Mouse (Mus musculus): ENCODE measurements around the gene Cggbp1.

DNA sequence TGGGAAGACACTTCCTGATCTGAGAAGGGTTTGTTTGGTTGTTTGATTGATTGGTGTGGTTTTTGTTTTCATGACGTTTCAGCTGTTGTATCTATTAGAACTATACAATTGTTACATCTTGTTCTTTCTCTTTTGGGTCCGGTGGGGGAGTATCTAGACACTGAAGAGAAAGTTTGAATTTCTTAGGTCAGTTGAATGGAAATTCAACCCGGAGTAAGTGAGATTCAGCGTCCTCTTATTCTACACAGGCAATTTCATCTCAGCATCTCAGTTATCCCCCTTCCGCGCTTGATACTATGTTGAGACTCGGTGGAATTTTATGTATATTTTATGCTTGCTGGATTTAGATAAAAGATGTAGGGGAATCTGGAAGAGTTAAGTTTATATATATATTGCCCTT, 21.0 kb downstream of the Cggbp1 start:
- no peak for TF ChIP-seq GATA1 (IDR thresholded peaks at IDR 0.05; ENCODE audit: borderline replicate concordance, low read length)
- TF ChIP-seq FLI1 (IDR thresholded peaks at IDR 0.05; ENCODE audit: low read length): no peak

All from megakaryocyte, embryonic 14.5 days (primary cell).